Mouse (Mus musculus) CH12.LX (cell line): Measurements from ENCODE around the gene Gm20388. TPM values are rescaled to one million over a fixed set of nuclear protein-coding genes. Genes with fewer than 3 reads are reported as not detected.

Source experiments
- DNase-seq: peaks from one replicate; pipeline ENCODE4 v3.0.0-alpha.2; 2013; ENCODE audit errors: extremely low read depth
- H3K27ac ChIP-seq: 2 replicates; pipeline ENCODE4 v1.5.1; 2012; ENCODE audit warnings: low read depth, mild to moderate bottlenecking, control low read depth, moderate library complexity; ENCODE audit not compliant: insufficient read depth
- H3K27me3 ChIP-seq: replicated peaks from 2 replicates; pipeline ENCODE3; 2012; ENCODE audit warnings: inconsistent platforms
- H3K36me3 ChIP-seq, 2 experiments: replicated peaks in 1 of 2; 2 replicates each; pipeline versions ENCODE3 to v1.6.1; 2012; ENCODE audit warnings: inconsistent platforms in 1 of 2, low read length in 1 of 2, mild to moderate bottlenecking in 1 of 2, mixed read lengths in 1 of 2, moderate library complexity in 1 of 2; ENCODE audit not compliant: control insufficient read depth in 1 of 2, insufficient read depth in 1 of 2
- H3K4me1 ChIP-seq, 2 experiments: 2 replicates each; pipeline ENCODE4 v1.6.1; 2012; ENCODE audit warnings: inconsistent platforms in 1 of 2, moderate library complexity in 1 of 2; ENCODE audit not compliant: insufficient read depth in 2 of 2, control insufficient read depth in 1 of 2
- H3K4me2 ChIP-seq: 2 replicates; pipeline ENCODE4 v1.6.1; 2012; ENCODE audit warnings: low read depth, mild to moderate bottlenecking, control low read depth; ENCODE audit not compliant: poor library complexity, insufficient read depth, severe bottlenecking
- H3K4me3 ChIP-seq, 3 experiments: fragments of 150-350 bp in 1 of 3; sonication (generic) in 1 of 3; replicated peaks in 1 of 3; 2 replicates each; pipeline versions ENCODE3 to v1.5.1; 2011 to 2012; ENCODE audit warnings: low read depth in 2 of 3, low read length in 2 of 3, mild to moderate bottlenecking in 2 of 3, moderate library complexity in 2 of 3, control low read depth in 1 of 3, improper control_type of control experiment in 1 of 3, inconsistent platforms in 1 of 3, mixed read lengths in 1 of 3; ENCODE audit not compliant: poor library complexity in 1 of 3
- H3K79me2 ChIP-seq: replicated peaks from 2 replicates; pipeline ENCODE4 v1.6.1; 2012; ENCODE audit warnings: mild to moderate bottlenecking, moderate library complexity; ENCODE audit not compliant: control insufficient read depth, poor library complexity, insufficient read depth, severe bottlenecking; ENCODE audit errors: extremely low read depth
- H3K9ac ChIP-seq: 2 replicates; pipeline ENCODE4 v1.6.1; 2012; ENCODE audit warnings: low read depth, mild to moderate bottlenecking, control low read depth, moderate library complexity; ENCODE audit not compliant: insufficient read depth
- H3K9me3 ChIP-seq: replicated peaks from 2 replicates; pipeline ENCODE3; 2012; ENCODE audit warnings: low read length, inconsistent platforms, mixed read lengths
- BHLHE40 ChIP-seq: IDR thresholded peaks from 2 replicates; pipeline ENCODE4 v1.6.1; 2011; ENCODE audit warnings: mild to moderate bottlenecking, low read depth, low read length, improper control_type of control experiment
- CHD2 ChIP-seq: IDR thresholded peaks from 2 replicates; pipeline ENCODE4 v1.6.1; 2011; ENCODE audit warnings: low read length, improper control_type of control experiment
- E2F4 ChIP-seq: IDR thresholded peaks from 2 replicates; pipeline ENCODE4 v1.6.1; 2011; ENCODE audit warnings: low read depth, low read length, improper control_type of control experiment; ENCODE audit not compliant: insufficient replicate concordance
- ELF1 ChIP-seq: IDR thresholded peaks from 2 replicates; pipeline ENCODE4 v1.6.1; 2014; ENCODE audit warnings: low read depth, mild to moderate bottlenecking, inconsistent platforms, low read length, improper control_type of control experiment
- ETS1 ChIP-seq: conservative IDR thresholded peaks from 2 replicates; pipeline ENCODE4 v1.6.1; 2012; ENCODE audit warnings: low read depth, mild to moderate bottlenecking, inconsistent platforms, low read length, improper control_type of control experiment, moderate library complexity
- HCFC1 ChIP-seq: IDR thresholded peaks from 2 replicates; pipeline ENCODE4 v1.6.1; 2012; ENCODE audit warnings: low read depth, mild to moderate bottlenecking, inconsistent platforms, low read length, improper control_type of control experiment
- IRF4 ChIP-seq: IDR thresholded peaks from 2 replicates; pipeline ENCODE4 v1.6.1; 2014; ENCODE audit warnings: low read depth, mild to moderate bottlenecking, inconsistent platforms, low read length, improper control_type of control experiment
- JUN ChIP-seq: IDR thresholded peaks from 2 replicates; pipeline ENCODE4 v1.6.1; 2011; ENCODE audit warnings: low read depth, mild to moderate bottlenecking, low read length, improper control_type of control experiment, moderate library complexity; ENCODE audit not compliant: insufficient read depth
- KAT2A ChIP-seq: IDR thresholded peaks from 2 replicates; pipeline ENCODE4 v1.6.1; 2012; ENCODE audit warnings: low read length, improper control_type of control experiment, inconsistent platforms; ENCODE audit not compliant: insufficient replicate concordance
- MAX ChIP-seq: IDR thresholded peaks from 2 replicates; pipeline ENCODE4 v1.6.1; 2011; ENCODE audit warnings: low read length, improper control_type of control experiment
- MAZ ChIP-seq: IDR thresholded peaks from 2 replicates; pipeline ENCODE4 v1.6.1; 2012; ENCODE audit warnings: low read depth, mild to moderate bottlenecking, inconsistent platforms, low read length, improper control_type of control experiment, moderate library complexity
- MEF2A ChIP-seq: IDR thresholded peaks from 2 replicates; pipeline ENCODE4 v1.6.1; 2014; ENCODE audit warnings: low read depth, mild to moderate bottlenecking, inconsistent platforms, low read length, improper control_type of control experiment, borderline replicate concordance
- MXI1 ChIP-seq: IDR thresholded peaks from 2 replicates; pipeline ENCODE4 v1.6.1; 2011; ENCODE audit warnings: mild to moderate bottlenecking, low read depth, low read length, improper control_type of control experiment
- MYC ChIP-seq: IDR thresholded peaks from 2 replicates; pipeline ENCODE4 v1.6.1; 2011; ENCODE audit warnings: low read depth, mild to moderate bottlenecking, improper control_type of control experiment, low read length
- NELFE ChIP-seq: IDR thresholded peaks from 2 replicates; pipeline ENCODE4 v1.6.1; 2011; ENCODE audit warnings: low read depth, low read length, improper control_type of control experiment
- NRF1 ChIP-seq: IDR thresholded peaks from 2 replicates; pipeline ENCODE4 v1.6.1; 2014; ENCODE audit warnings: low read depth, mild to moderate bottlenecking, inconsistent platforms, low read length, improper control_type of control experiment, moderate library complexity
- POLR2A ChIP-seq: IDR thresholded peaks from 2 replicates; pipeline ENCODE4 v1.6.1; 2011; ENCODE audit warnings: low read depth, mild to moderate bottlenecking, improper control_type of control experiment, low read length
- POLR2AphosphoS2 ChIP-seq: IDR thresholded peaks from 2 replicates; pipeline ENCODE4 v1.6.1; 2011; ENCODE audit warnings: low read depth, low read length, improper control_type of control experiment
- RAD21 ChIP-seq: IDR thresholded peaks from 2 replicates; pipeline ENCODE4 v1.6.1; 2011; ENCODE audit warnings: low read depth, mild to moderate bottlenecking, low read length, improper control_type of control experiment, moderate library complexity
- RCOR1 ChIP-seq: conservative IDR thresholded peaks from 2 replicates; pipeline ENCODE4 v1.6.1; 2012; ENCODE audit warnings: low read depth, mild to moderate bottlenecking, inconsistent platforms, low read length, improper control_type of control experiment
- SIN3A ChIP-seq: IDR thresholded peaks from 2 replicates; pipeline ENCODE4 v1.6.1; 2012; ENCODE audit warnings: low read length, improper control_type of control experiment, inconsistent platforms
- TBP ChIP-seq: conservative IDR thresholded peaks from 2 replicates; pipeline ENCODE4 v1.6.1; 2011; ENCODE audit warnings: low read depth, low read length, improper control_type of control experiment
- TCF12 ChIP-seq: IDR thresholded peaks from 2 replicates; pipeline ENCODE4 v1.6.1; 2014; ENCODE audit warnings: low read depth, mild to moderate bottlenecking, inconsistent platforms, low read length, improper control_type of control experiment
- UBTF ChIP-seq: IDR thresholded peaks from 2 replicates; pipeline ENCODE4 v1.6.1; 2012; ENCODE audit warnings: low read depth, mild to moderate bottlenecking, inconsistent platforms, low read length, improper control_type of control experiment, moderate library complexity
- ZC3H11A ChIP-seq: IDR thresholded peaks from 2 replicates; pipeline ENCODE4 v1.6.1; 2012; ENCODE audit warnings: low read depth, mild to moderate bottlenecking, inconsistent platforms, low read length, improper control_type of control experiment
- ZKSCAN1 ChIP-seq: IDR thresholded peaks from 2 replicates; pipeline ENCODE4 v1.6.1; 2012; ENCODE audit warnings: low read depth, inconsistent platforms, low read length, improper control_type of control experiment, borderline replicate concordance
- ZMIZ1 ChIP-seq: IDR thresholded peaks from 2 replicates; pipeline ENCODE4 v1.6.1; 2012; ENCODE audit warnings: low read depth, mild to moderate bottlenecking, inconsistent platforms, low read length, improper control_type of control experiment
- dilution Hi-C: fragments of 300-500 bp; cut with MboI; formaldehyde crosslinking; loops from 2 replicates; pipeline ENCODE4 v1.14.3; 2020; ENCODE audit warnings: low sequenced_read_pairs; ENCODE audit not compliant: extremely low pct_unique_long_range_greater_than_20kb, extremely low pct_ligation_motif_present
- in situ Hi-C: fragments of 300-500 bp; cut with MboI; formaldehyde crosslinking; loops from 3 replicates; pipeline ENCODE4 v1.14.3; 2019; ENCODE audit warnings: low sequenced_read_pairs, low pct_ligation_motif_present, low pct_unique_long_range_greater_than_20kb, mixed read lengths
- polyA plus RNA-seq: library from polyadenylated mRNA; unstranded; fragments of >175 nt; gene quantifications from 2 replicates; pipeline ENCODE4 v1.2.1, GENCODE M21; 2012; ENCODE audit warnings: low read depth; ENCODE audit not compliant: insufficient read length
- total RNA-seq, 2 experiments: library from RNA; depleted of rRNA; stranded (reverse); fragments of 300-350 nt in 1 of 2; fragments of >200 nt in 1 of 2; gene quantifications; 2 replicates each; pipeline ENCODE4 v1.2.3; 2012 to 2014

Gm20388 gene
- total and polyA plus RNA-seq, 3 experiments = 14.8 to 26.3 (median 22.2) TPM

- Histone ChIP-seq H3K79me2 (peaks cover 45% of the 10 kb centered on the region), H3K27me3 (no peaks in the 10 kb centered on the region), H3K9me3 (no peaks in the 10 kb centered on the region), H3K27ac (peak within 1 kb of the TSS; percentile 82), H3K4me3 (peak within 1 kb of the TSS; percentile 78 to 83 (median 79)), H3K9ac (peak within 1 kb of the TSS; percentile 82), H3K4me1 (peaks cover 17 to 47% of the 10 kb centered on the region in 2 experiments), H3K4me2 (peak within 1 kb of the TSS; percentile 96), H3K36me3 (peaks cover 21 to 49% of the 10 kb centered on the region in 2 experiments)
- dilution Hi-C loops = no loop called here
- peak; percentile 97 for DNase-seq
- in situ Hi-C loops = no loop called here
- TF ChIP-seq NRF1 = peak; percentile 94
- TF ChIP-seq ZMIZ1 = no peak; the same call in 1 of the 2 replicates
- TF ChIP-seq MAX = peak; percentile 16; the same call in 1 of the 2 replicates
- no peak for TF ChIP-seq UBTF
- peak; percentile 53; the same call in 1 of the 2 replicates for TF ChIP-seq MEF2A
- peak; percentile 35; the same call in 1 of the 2 replicates for TF ChIP-seq POLR2AphosphoS2
- TF ChIP-seq KAT2A = peak; percentile 74; the same call in 1 of the 2 replicates
- TF ChIP-seq MYC = no peak; the same call in 1 of the 2 replicates
- 0 out of 2 replicates have a peak, but pooled peaks have one; percentile 35 for TF ChIP-seq BHLHE40
- TF ChIP-seq HCFC1 = peak; percentile 92
- 0 out of 2 replicates have a peak, but pooled peaks have one; percentile 14 for TF ChIP-seq TBP
- no peak for TF ChIP-seq ZKSCAN1
- peak; percentile 53; the same call in 1 of the 2 replicates for TF ChIP-seq SIN3A
- peak; percentile 39 for TF ChIP-seq IRF4
- peak; percentile 93 for TF ChIP-seq POLR2A
- TF ChIP-seq MXI1 = no peak; the same call in 1 of the 2 replicates
- TF ChIP-seq ELF1 = peak; percentile 95
- 0 out of 2 replicates have a peak, but pooled peaks have one; percentile 30 for TF ChIP-seq MAZ
- peak; percentile 80; the same call in 1 of the 2 replicates for TF ChIP-seq E2F4
- TF ChIP-seq ETS1 = peak; percentile 6; the same call in 1 of the 2 replicates
- TF ChIP-seq ZC3H11A = no peak
- TF ChIP-seq JUN = no peak
- no peak for TF ChIP-seq RCOR1
- TF ChIP-seq TCF12 = peak; percentile 67
- peak; percentile 81 for TF ChIP-seq NELFE
- no peak for TF ChIP-seq RAD21
- no peak for TF ChIP-seq CHD2
These were observed 2466.0 kb downstream of the Gm20388 start, which contains the start of gene Zc3h18 for GRCm38 (mm10) chr8:122376365-122377231. Zc3h18 (plus strand) TSS chr8:122376609.
